Mouse (Mus musculus): ENCODE measurements at regions not wholly inside any gene's neighbourhood (a gene's known extent, or its start where the extent isn't known, plus 50 kb on each side); places are given as distances from the start of the nearest gene placed in this dataset.

DNA sequence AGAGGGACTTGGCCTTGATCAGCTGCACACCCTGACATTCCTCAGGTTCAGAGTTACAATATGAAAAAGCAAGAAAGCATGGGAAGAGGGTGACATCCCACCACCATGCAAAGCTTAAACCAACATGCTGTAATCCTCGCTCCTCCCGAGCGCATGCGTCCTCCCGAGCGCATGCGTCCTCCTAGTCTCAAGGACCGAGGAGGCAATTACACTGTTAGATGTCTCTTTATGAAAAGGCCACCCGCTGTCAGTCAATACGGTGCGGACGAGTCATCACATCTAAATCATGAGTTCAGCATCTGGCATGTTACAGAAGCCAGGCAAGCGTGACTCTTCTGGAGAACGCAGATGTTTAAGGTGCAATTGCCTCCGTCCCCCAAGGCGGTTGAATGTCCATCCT is 117.1 kb upstream of the Pkdcc start:
- DNase-seq = no peak

DNA sequence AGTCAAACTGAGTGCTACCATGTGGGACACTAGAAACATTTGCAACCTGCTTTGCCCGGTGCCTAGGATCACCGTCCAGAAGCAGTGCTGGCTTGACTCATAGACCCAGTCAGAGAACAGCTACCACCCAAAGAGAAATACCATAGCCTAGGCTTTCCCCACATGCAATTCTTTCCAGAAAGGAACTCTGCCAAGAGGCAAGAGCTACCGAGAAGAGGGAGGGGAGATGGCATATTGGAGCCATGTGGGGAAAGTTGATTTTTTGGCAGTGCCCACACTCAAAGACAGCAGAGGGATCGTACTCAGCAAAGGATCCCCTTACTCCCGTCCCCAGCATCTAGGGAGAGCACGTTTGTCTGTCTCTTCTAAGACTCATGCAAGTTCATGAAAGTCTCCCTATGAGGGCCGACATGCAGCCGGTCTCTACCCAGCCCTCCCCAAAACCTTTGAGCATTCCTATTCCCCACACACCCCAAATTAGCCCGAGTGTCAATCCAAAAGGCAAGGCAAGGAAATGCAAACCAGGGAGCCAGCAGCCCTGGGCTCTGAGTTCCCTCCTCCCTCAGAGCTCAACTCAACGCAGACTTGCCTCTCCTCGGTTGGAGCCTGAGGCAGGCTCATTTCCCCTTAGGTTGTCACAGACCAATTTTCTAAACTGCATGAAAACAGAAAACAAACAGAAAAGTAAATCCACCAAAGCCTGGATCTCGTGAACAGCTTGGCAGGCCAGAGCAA is 116.2 kb upstream of the Pkdcc start:
- DNase-seq = no peak

DNA sequence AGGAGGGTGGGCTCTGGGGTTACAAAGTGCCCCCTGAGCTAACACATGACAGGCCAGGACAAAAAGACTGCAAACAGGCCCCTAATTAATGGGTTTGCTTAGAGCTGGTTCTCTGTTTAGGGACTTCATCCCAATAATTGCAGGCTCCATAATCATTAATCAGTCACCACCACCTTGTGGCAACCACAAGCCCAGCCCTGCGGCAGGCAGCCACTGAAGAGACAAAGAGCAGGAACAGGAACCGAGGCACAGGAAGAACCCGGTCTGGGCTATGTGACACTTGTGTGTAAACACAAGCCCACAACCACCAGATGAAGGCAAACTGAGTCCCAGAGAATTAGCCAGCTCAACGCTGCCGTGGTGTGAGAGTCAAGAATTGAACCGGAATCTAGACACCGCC is 114.1 kb upstream of the Pkdcc start:
- no peak for DNase-seq

DNA sequence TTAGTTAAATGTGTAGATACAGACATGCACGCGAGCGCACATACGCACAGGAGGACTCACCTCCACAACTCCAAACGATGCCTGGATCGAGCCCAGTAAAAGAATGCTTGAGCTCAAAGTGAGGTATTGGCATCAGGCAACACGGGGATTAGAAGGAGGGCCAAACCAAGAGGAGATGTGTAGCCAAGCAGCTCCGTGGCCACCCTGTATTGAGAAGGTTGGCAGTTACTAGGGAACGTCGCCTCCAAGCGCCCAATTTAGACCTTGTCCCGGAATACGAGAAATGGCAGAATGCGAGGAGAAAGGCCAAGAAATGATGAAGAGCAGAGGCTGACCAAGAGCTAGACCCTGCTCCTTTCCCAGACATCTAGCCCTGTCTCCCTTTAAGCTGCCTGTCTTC is 113.3 kb upstream of the Pkdcc start:
- no peak for DNase-seq

DNA sequence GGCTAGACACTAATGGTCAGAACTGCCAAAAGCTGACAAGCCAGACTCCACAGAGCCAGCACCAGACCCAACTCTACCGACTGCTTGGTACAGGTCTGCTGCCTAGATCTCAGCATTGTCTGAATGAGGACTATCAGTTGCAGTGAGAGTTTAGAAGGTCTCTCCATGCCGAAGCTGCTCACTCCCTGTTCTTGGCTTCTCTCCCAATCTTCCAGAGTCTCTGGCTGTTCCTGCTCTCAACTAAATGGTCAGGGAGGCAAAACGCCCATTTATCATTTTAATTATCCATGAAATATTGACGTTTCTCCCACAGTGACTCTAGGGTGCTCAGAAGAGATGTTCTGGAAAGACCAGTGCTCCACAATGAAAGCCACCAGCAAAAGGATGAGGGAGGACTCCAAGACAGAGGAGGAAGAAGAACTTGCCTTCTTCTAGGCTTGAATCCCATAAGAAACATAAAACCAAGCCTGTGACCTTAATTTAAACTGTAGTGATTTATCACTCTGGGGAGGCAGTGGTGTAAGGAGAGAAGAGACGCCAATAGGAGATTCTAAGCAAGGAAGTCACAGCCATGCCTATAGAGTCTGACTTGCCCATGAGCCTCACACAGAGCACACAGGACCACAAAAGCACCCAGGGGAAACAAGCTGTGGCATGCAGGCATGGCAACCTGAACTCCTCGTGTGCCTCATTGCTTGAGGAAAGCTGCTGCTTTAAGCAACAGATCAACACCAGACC is 112.2 kb upstream of the Pkdcc start:
- no peak for DNase-seq

DNA sequence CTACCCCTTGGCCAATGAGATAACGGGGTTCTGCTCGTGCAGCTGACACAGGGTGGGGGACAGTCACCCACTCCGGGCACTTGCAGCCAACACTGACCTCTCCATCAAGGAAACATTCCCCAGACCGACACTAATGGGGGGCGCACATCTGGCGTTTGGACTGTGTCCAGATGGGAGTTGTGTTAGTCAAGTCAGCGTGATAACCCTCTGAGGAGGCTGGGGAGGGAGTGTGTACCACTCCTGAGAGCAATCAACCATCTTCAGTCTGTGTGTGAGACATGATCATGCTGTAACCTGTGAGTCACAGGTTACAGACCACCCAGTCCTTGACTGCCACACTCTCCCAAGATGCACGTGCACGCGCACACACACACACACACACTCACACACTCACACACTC is 106.9 kb upstream of the Pkdcc start:
- no peak for DNase-seq

DNA sequence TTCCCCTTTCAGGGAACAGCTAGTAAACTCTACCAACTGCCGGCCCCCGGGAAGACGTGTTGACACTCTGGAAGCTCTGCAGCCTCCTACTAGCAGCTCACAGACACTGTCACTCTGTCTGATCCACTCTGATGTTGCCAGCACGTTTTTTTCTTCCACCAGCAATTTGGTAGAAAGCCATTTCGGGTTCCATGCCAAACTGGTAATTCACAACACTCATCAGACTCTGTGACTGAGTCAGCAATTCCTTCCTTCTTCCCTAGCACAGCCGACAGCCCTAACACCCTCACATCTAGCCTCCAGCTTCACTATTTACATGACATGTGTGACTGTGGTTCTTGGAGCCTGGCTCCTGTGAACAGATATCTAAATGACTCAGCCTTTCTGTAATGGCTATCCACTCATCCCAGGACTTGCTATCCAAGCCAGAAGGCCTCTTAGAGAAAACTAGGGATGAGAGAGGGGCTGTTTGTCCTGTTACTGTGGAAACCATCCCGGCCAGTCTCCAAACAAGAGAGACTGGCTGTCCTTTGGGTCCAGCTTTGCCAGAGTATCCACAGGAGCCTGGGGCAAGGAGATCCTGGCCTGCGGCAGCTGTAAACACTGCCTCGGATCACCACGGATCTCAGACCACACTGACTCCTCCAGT is 105.2 kb upstream of the Pkdcc start:
- DNase-seq = no peak

DNA sequence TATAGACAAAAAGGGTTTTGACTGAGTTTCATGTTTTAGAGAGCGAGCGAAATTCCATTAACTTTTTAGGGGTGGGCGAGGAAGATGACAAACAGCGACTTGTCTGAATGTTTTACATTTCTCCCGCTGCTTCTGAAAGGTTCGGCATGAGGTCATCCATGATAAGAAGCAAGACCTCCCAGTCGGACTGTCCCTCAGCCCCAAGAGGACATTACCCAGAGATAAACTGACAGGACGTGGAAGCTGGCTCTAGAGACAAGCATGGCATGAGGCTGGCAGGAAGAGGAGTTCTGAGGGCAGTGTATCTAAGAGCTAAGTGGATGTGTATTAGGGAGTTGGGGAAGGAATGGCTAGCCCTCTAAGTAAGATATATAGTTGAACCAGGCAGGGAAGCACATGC is 104.5 kb upstream of the Pkdcc start:
- DNase-seq = no peak

DNA sequence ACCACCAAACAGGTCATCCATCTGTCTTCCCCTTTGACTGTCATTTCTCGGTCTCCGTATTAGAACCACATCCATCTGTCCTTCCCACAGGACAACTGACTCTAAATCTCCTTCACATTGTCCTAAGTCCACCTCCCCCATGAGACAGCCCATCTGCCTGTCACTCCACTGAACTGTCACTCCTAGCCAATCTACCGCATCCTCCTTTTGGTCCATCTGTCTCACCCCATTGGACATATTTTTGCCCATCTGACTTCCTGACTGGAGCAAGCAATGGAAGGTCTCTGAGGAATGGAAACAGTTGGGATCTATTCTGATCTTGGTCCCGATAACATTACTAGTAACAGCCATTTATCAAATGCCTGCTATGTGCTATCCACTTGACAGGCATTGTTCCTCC is 99.9 kb upstream of the Pkdcc start:
- no peak for DNase-seq

DNA sequence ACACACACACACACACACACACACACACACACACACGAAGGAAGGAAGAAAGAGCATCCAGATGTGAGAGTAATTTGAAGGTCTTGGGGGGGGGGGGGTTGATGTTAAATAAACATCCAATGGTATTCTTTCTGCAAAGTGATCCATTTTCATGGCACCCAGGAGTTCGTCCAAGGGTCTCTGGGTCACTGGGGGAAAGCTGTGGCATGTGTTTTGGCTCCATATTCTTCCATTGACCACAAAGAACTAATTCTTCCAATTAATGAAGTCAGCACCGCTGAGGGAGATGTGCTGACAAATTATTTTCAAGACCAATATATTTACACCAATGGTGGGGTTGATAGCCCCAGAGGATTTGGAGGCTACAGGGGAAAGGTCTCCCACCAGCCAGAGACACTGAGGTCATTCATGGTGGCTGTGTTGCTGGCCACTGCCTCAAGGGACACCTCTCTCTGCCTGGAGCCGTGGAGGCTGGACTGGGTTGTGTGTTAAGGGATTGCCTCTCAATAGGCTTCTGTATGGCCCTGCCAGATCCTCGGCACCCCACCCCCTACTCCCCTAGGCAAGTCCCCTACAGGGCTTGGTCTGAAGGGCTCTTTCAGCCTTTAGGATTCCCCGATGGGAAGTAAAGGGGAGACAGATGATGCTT is 99.1 kb upstream of the Pkdcc start:
- DNase-seq = no peak

DNA sequence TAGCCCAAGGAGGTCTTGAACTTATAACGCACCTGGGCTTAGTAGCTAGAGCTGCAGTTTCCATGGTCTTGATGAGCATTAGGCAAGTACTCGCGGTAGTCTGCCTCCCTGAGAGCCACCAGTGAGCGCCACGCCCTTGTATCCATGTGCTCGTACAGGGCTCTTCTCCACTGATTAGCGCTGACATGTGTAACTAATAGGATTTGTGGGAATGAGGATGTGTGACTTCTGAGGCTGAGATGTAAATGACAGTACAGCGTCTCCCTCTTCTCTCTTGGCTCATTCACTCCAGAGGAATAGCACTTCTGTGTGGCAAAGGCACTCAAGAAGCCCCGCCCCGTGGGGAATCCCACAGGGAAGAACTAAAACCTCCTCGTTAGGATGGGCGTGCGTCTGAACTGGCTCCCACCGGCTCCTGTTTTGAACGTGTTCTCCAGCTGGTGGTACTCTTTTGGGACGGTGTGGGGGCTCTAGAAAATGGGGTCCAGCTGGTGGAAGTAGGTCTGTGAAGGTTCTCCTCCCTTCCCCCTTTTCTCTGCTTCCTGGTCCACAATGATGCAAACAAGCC is 94.3 kb upstream of the Pkdcc start:
- DNase-seq = peak in 1 of 2 experiments; percentile 23

DNA sequence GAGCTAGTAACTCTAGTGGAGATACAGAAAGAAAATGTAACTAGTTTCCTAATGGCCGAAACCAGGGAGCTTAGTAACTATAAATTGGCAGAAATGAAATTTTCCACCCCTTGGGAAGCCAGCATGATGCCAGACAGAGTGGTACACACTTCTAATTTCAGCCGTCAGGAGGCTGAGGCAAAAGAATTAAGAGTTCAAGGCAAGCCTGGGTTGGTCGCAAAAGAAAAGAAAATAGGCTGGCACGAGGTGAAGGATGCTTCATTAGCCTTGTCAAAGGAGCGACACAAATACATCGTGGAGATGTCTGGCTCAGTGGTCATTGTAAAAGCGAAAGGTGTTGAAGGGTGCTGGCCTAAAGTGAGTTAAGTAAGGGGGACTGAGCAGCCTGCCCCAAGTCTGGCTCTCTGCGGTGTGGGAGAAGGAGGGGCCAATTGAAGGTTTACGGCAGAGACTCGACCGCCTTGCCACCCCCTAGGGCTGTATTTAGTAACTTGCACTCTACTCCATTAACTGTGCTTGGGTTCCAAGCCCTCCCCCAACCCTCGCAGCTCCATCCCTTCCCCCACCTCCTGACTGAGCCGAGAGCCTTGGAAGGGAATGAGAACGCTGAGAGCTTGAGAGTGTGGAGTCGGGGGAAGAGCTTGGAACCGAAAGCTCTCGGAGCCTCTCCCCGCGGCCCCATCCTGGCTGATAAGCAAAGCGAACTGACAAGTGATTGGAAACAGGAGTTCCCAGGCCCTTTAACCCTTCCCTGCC is 92.4 kb upstream of the Pkdcc start:
- DNase-seq = peak; percentile 44 to 75

DNA sequence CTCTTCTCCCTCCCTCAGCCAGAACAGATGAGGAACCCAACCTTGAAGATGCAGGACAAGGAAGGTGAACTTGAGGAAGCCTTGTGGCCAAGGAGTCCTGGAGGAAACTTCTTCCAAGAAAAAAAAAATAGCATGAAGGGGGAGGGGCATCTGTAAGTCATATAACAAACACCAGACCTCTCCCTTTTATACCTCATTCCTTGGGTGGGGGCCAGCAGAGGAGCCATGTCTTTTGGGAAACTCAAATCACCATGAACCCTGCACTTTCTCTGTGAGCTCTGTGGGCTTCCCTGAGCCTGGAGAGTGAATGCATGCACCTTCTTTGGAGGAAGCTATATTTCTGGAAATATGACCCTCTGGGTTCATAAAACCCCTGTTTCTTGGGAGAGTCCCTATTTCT is 90.0 kb upstream of the Pkdcc start:
- DNase-seq = no peak

DNA sequence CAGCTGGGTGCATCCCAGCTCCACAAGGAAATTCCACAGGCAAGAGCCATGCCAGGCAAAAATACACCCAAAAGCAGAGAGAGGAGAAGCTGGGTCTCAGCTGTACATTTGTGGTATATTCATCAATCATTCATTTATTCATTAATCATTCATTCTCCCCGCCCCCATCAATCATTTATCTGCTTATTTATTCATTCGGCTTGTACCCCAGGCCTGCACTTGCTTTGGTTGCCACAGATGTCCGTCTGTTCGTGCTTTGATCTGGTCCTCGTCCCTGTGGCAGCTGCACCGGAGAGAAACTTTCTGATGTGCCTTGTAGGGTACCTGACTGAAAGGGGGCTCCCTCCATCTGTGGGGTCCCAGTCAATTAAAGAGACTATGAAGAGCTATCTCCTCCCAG is 87.2 kb upstream of the Pkdcc start:
- DNase-seq = no peak

DNA sequence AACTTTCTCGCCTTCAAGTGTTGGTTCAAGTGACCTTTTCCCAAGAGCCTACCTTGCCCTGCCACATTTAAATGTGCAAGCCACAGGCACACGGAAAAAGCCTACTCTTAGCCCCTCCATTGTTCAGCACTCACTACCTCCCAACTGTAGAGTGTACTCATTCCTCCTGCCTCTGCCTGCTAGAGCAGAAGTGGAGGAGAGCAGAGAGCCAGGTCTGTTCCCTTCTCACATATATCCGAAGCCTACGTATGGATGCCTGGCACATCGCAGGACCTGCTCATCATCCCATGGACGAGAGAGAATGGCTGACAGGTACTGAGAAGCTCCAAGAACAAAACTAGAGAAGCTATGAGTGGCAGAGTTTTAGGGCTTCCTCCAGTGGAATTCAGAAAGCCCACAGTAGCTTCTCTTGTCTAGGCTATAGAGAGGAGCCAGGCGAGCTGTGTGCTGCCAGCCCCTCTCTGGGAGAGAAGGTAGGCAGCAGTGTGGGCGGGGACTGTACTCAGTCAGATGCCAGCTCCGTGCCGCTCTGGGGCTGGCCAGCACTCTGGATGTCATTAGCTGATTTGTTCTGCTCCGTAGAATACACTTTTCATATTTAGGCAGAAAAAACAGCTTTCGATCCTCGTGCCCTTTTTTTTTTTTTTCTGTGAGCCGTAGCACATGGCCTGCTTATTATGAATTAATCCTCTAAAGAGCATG is 86.1 kb upstream of the Pkdcc start:
- DNase-seq = peak; percentile 21 to 55

DNA sequence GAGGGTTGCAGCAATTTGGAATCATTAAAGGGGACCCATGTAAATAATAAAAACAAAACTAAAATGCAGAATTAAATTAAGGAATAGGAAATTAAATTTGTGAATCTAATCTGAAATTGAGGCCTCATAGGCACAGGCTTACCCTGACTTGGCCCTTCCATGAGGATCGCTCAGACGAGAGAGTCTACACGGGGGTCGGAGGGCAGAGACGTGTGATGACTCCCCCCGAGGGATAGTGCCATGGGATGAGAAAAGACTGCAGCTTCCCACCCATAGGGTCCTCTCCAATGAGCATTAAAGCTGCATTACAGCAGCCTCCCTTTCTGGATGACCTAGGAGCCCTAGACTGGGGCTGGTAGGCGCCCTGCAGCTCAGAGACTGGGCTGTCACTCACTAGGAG is 85.4 kb upstream of the Pkdcc start:
- DNase-seq = no peak

DNA sequence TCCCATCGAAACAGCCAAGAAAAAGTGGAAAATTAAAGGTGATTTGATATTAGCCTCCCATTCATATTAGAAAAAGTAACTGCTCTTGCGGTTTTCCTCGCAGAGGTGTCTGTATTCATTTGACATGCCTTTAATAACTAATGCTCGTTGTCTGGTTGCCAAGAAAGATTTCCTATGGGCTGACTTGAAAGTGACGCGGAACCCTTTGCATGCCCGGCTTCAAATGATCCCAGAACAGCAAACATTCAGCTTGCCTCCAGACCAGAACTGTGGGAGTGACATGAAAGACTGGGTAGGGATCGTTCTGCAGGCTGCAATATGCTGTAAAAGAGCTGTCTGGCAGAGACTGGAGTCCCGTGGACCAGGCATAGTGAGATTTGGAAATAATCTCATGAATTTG is 81.9 kb upstream of the Pkdcc start:
- DNase-seq = no peak

DNA sequence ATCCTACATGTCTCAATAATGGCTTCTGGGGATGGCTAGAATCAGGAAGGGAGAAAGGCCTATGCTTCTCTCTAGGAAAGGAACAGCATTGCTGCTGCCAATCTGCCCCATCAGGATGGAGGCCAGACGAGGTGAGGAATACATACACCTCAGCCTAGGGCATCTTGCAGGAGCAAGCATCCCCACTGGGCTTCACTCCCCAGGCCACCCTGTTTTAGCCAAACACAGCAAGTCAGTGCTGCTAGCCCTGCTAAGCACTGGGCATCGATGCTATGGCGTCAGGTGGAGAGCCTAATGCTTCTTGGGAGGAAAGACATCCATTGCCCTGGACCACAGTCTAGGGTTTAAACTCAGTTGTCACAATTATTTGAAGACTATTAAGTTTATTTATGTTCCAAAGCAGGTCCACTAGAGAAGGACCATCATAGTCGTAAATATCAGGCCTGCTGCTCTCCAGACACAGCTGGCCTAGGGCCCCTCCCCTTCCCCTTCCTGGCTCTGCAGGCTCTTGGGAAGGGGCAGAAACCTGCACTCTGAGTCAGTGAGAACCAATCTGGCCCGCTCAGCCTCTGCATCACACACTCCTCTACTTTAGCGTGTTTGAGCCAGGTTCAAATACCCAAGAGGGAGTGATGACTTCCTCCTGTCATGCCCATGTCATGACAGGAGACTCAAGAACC is 79.5 kb upstream of the Pkdcc start:
- no peak for DNase-seq

DNA sequence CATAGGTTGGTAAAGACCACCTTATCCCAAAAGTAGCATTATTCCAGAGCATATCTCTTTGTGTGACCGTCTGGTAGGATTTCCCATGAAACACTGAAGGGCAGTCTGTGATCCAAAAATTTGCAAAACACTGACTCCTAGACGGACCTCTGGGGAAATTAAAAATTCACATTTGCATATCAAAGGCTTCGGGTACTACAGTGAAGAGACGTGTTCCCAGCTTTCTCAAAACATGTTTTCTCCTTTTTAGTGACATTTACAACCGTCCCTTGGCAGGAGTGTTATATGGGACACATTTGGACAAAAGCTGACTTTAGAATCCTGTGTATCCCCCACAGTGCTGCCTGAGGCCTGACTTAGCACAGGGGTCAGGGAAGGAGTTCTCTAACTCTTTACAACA is 78.8 kb upstream of the Pkdcc start:
- no peak for DNase-seq

DNA sequence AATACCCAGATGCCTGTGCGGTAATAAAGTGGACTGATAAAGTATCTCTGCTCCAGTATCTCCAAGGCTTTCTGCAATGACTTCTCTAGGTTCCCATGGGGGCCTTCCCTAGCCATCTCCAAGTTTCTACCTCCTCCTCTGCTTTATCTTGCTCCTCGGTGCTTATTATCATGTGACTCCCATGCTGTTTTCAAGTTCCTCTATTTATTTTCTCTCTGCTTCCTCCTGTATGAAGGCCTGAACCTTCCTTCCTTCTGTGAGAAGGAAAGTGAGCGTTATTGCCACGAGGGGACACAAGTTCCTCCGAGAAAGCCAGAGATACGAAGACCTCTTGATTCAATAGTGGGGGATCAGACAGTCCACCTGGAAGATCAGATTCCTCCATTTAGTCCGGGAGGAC is 77.4 kb upstream of the Pkdcc start:
- DNase-seq = no peak

All from kidney, postnatal 25 days (tissue).